Mouse (Mus musculus) frontal cortex, postnatal 14 days (tissue): ENCODE measurements around the gene Mrpl34.

ENCODE experiments used
- DNase-seq, 2 experiments: peaks; one replicate each; pipeline ENCODE4 v3.0.0; 2022; ENCODE audit warnings: low spot score in 2 of 2

Gene Mrpl34

GRCm38 (mm10) chr8:71468916-71469315, 4.2 kb downstream of the Mrpl34 start, which contains the start of gene Dda1:
Gene Dda1, plus strand, starts transcription at chr8:71469199.
- peak; percentile 98 to 99 for DNase-seq

GRCm38 (mm10) chr8:71469411-71469810, 4.7 kb downstream of the Mrpl34 start:
- peak; percentile 56 to 70 for DNase-seq

- no peak for DNase-seq
Observed at GRCm38 (mm10) chr8:71470146-71470912, 5.6 kb downstream of the Mrpl34 start.

- no peak for DNase-seq
Observed at GRCm38 (mm10) chr8:71470913-71471255, 6.1 kb downstream of the Mrpl34 start.

GRCm38 (mm10) chr8:71471861-71472260, 7.1 kb downstream of the Mrpl34 start:
- no peak for DNase-seq

GRCm38 (mm10) chr8:71472601-71473386, 8.0 kb downstream of the Mrpl34 start:
- no peak for DNase-seq

GRCm38 (mm10) chr8:71474344-71474743, 9.6 kb downstream of the Mrpl34 start:
- no peak for DNase-seq

GRCm38 (mm10) chr8:71474785-71475701, 10.3 kb downstream of the Mrpl34 start:
- no peak for DNase-seq

- DNase-seq, result no peak
Observed at GRCm38 (mm10) chr8:71475702-71476075, 10.9 kb downstream of the Mrpl34 start.

- DNase-seq, result peak; percentile 71 to 78
Observed at GRCm38 (mm10) chr8:71476099-71476940, 11.6 kb downstream of the Mrpl34 start.

GRCm38 (mm10) chr8:71477196-71477845, 12.6 kb downstream of the Mrpl34 start:
- DNase-seq, result no peak

- DNase-seq, result no peak
Observed at GRCm38 (mm10) chr8:71478943-71479342, 14.2 kb downstream of the Mrpl34 start.

- DNase-seq, result no peak
Observed at GRCm38 (mm10) chr8:71483932-71484331, 19.2 kb downstream of the Mrpl34 start.

- DNase-seq, result no peak
Observed at GRCm38 (mm10) chr8:71484736-71485135, 20.0 kb downstream of the Mrpl34 start.

- peak in 1 of 2 experiments; percentile 79 for DNase-seq
Observed at GRCm38 (mm10) chr8:71485142-71486135, 20.7 kb downstream of the Mrpl34 start, which contains the start of gene Ano8. Gene Ano8, minus strand, starts transcription at chr8:71485963.

- no peak for DNase-seq
Observed at GRCm38 (mm10) chr8:71486136-71486529, 21.4 kb downstream of the Mrpl34 start.

- DNase-seq, result peak in 1 of 2 experiments; percentile 69
Observed at GRCm38 (mm10) chr8:71487691-71488445, 23.1 kb downstream of the Mrpl34 start, which contains the start of gene Gtpbp3. Gene Gtpbp3, plus strand, starts transcription at chr8:71488103.

GRCm38 (mm10) chr8:71488454-71488853, 23.7 kb downstream of the Mrpl34 start:
- peak; percentile 77 to 82 for DNase-seq
